Mouse (Mus musculus) neural tube, embryonic 14.5 days (tissue): ENCODE measurements around the gene Rpl21. TPM values are rescaled to one million over a fixed set of nuclear protein-coding genes. Genes with fewer than 3 reads are reported as not detected.
A peak's percentile ranks its signal among the peaks of the same experiment; 100 is the strongest.

Experiments
- ATAC-seq: fragments of 200-750 bp; cut with Nextera tagmentation; 2 replicates; pipeline ENCODE4 v1.8.0; 2017; ENCODE audit warnings: low read depth, mild to moderate bottlenecking, moderate TSS enrichment, moderate library complexity
- H3K27ac ChIP-seq: fragments of 300-500 bp; sonication (generic); 2 replicates; pipeline ENCODE4 v1.5.1; 2014; ENCODE audit warnings: low read depth, mild to moderate bottlenecking, control low read depth, low read length, moderate library complexity, mixed read lengths
- H3K27me3 ChIP-seq: fragments of 300-500 bp; sonication (generic); 2 replicates; pipeline ENCODE4 v1.6.1; 2014; ENCODE audit warnings: low read length; ENCODE audit not compliant: control insufficient read depth, insufficient read depth
- H3K36me3 ChIP-seq: fragments of 300-500 bp; sonication (generic); 2 replicates; pipeline ENCODE4 v1.6.1; 2014; ENCODE audit warnings: low read length, mixed read lengths; ENCODE audit not compliant: control insufficient read depth, insufficient read depth
- H3K4me1 ChIP-seq: fragments of 300-500 bp; sonication (generic); 2 replicates; pipeline ENCODE4 v1.6.1; 2014; ENCODE audit warnings: low read length; ENCODE audit not compliant: control insufficient read depth, insufficient read depth
- H3K4me2 ChIP-seq: fragments of 300-500 bp; sonication (generic); 2 replicates; pipeline ENCODE4 v1.6.1; 2014; ENCODE audit warnings: mild to moderate bottlenecking, low read depth, low read length, control low read depth
- H3K4me3 ChIP-seq: fragments of 300-500 bp; sonication (generic); 2 replicates; pipeline ENCODE4 v1.5.1; 2014; ENCODE audit warnings: low read depth, low read length, control low read depth, mixed read lengths
- H3K9ac ChIP-seq: fragments of 300-500 bp; sonication (generic); replicated peaks from 2 replicates; pipeline ENCODE4 v1.6.1; 2014; ENCODE audit warnings: low read depth, mild to moderate bottlenecking, control low read depth, low read length, mixed read lengths
- H3K9me3 ChIP-seq: fragments of 300-500 bp; sonication (generic); 2 replicates; pipeline ENCODE4 v1.6.1; 2016; ENCODE audit warnings: low read length; ENCODE audit not compliant: control insufficient read depth
- WGBS: fragments of 180-500 bp; shearing (Covaris S2); extraction: QIAGEN DNeasy Blood & Tissue Kit; methylation state at CpG from one replicate; pipeline ENCODE4 v1.1.7; 2014; 5-methylcytosine and 5-hydroxymethylcytosine counted together
- polyA plus RNA-seq: library from polyadenylated mRNA; unstranded; fragments of >200 nt; fragmentation: Nextera tagmentation; extraction: Ambion mirVana; gene quantifications from 2 replicates; pipeline ENCODE4 v1.2.1, GENCODE M21; 2014

The Rpl21 gene
- polyA plus RNA-seq, 1 experiment from 2014 or later, result 380 TPM

GRCm38 (mm10) chr5:146794853-146795252, 37.8 kb upstream of the Rpl21 start, which contains the start of gene Usp12:
TSS of gene Usp12 (minus strand) at chr5:146795006.
- no peaks in the 10 kb centered on the region for H3K27me3 ChIP-seq
- H3K4me3 ChIP-seq, result peak within 1 kb of the TSS; percentile 96
- no peaks in the 10 kb centered on the region for H3K36me3 ChIP-seq
- peak within 1 kb of the TSS; percentile 88 for H3K27ac ChIP-seq
- H3K4me1 ChIP-seq, result peaks cover 20% of the 10 kb centered on the region
- H3K9ac ChIP-seq, result peak within 1 kb of the TSS; percentile 87
- H3K9me3 ChIP-seq, result no peaks in the 10 kb centered on the region
- under 1% methylated on average over 24 of the region's 51 CpGs for WGBS
- peak; percentile 96 for ATAC-seq
- H3K4me2 ChIP-seq, result peak within 1 kb of the TSS; percentile 66

GRCm38 (mm10) chr5:146795728-146796127, 37.0 kb upstream of the Rpl21 start:
- H3K9ac ChIP-seq, result no peak overlapping the region
- 74% methylated on average over 13 of the region's 13 CpGs for WGBS
- H3K27me3 ChIP-seq, result no peaks in the 10 kb centered on the region

GRCm38 (mm10) chr5:146798031-146798430, 34.7 kb upstream of the Rpl21 start:
- Histone ChIP-seq H3K4me2 (no peak overlapping the region), H3K4me3 (no peak overlapping the region), H3K27ac (no peak overlapping the region), H3K36me3 (no peaks in the 10 kb centered on the region), H3K9ac (no peak overlapping the region), H3K27me3 (no peaks in the 10 kb centered on the region), H3K9me3 (no peaks in the 10 kb centered on the region), H3K4me1 (peaks cover 4% of the 10 kb centered on the region)
- ATAC-seq, result no peak
- 46% methylated on average over 9 of the region's 9 CpGs for WGBS

More at GRCm38 (mm10) chr5:146795728-146796127, 37.0 kb upstream of the Rpl21 start:
- ATAC-seq, result no peak
- no peak overlapping the region for H3K27ac ChIP-seq
- H3K4me1 ChIP-seq, result peaks cover 20% of the 10 kb centered on the region
- no peaks in the 10 kb centered on the region for H3K9me3 ChIP-seq
- H3K4me2 ChIP-seq, result no peak overlapping the region
- no peak overlapping the region for H3K4me3 ChIP-seq
- no peaks in the 10 kb centered on the region for H3K36me3 ChIP-seq

- Histone ChIP-seq H3K27ac (no peak overlapping the region), H3K4me3 (no peak overlapping the region), H3K4me1 (no peaks in the 10 kb centered on the region), H3K36me3 (no peaks in the 10 kb centered on the region), H3K4me2 (no peak overlapping the region), H3K9ac (no peak overlapping the region), H3K9me3 (no peaks in the 10 kb centered on the region), H3K27me3 (no peaks in the 10 kb centered on the region)
- no peak for ATAC-seq
- 77% methylated on average over 8 of the region's 8 CpGs for WGBS
Observed at GRCm38 (mm10) chr5:146806004-146806430, 26.7 kb upstream of the Rpl21 start.

GRCm38 (mm10) chr5:146809951-146810350, 22.7 kb upstream of the Rpl21 start:
- no peaks in the 10 kb centered on the region for H3K4me1 ChIP-seq
- no peak overlapping the region for H3K9ac ChIP-seq
- H3K36me3 ChIP-seq, result no peaks in the 10 kb centered on the region
- H3K4me3 ChIP-seq, result no peak overlapping the region
- no peak for ATAC-seq
- 81% methylated on average over 5 of the region's 5 CpGs for WGBS
- no peaks in the 10 kb centered on the region for H3K9me3 ChIP-seq
- no peak overlapping the region for H3K4me2 ChIP-seq
- H3K27me3 ChIP-seq, result no peaks in the 10 kb centered on the region
- no peak overlapping the region for H3K27ac ChIP-seq

GRCm38 (mm10) chr5:146812866-146813265, 19.8 kb upstream of the Rpl21 start:
- H3K4me3 ChIP-seq, result no peak overlapping the region
- ATAC-seq, result no peak
- H3K4me1 ChIP-seq, result no peaks in the 10 kb centered on the region
- no peak overlapping the region for H3K9ac ChIP-seq
- H3K27ac ChIP-seq, result no peak overlapping the region
- no peaks in the 10 kb centered on the region for H3K36me3 ChIP-seq
- no peaks in the 10 kb centered on the region for H3K27me3 ChIP-seq
- H3K4me2 ChIP-seq, result no peak overlapping the region
- no peaks in the 10 kb centered on the region for H3K9me3 ChIP-seq
- WGBS, result 91% methylated on average over 5 of the region's 5 CpGs

- Histone ChIP-seq H3K9me3 (no peaks in the 10 kb centered on the region), H3K27ac (no peak overlapping the region), H3K4me2 (no peak overlapping the region), H3K9ac (no peak overlapping the region), H3K4me1 (no peaks in the 10 kb centered on the region), H3K4me3 (no peak overlapping the region), H3K36me3 (no peaks in the 10 kb centered on the region), H3K27me3 (no peaks in the 10 kb centered on the region)
- 84% methylated on average over 4 of the region's 4 CpGs for WGBS
- no peak for ATAC-seq
Observed at GRCm38 (mm10) chr5:146813421-146813820, 19.3 kb upstream of the Rpl21 start.

GRCm38 (mm10) chr5:146815394-146815793, 17.3 kb upstream of the Rpl21 start:
- no peaks in the 10 kb centered on the region for H3K36me3 ChIP-seq
- no peaks in the 10 kb centered on the region for H3K27me3 ChIP-seq
- no peak overlapping the region for H3K4me2 ChIP-seq
- no peak overlapping the region for H3K9ac ChIP-seq
- no peaks in the 10 kb centered on the region for H3K4me1 ChIP-seq
- H3K27ac ChIP-seq, result no peak overlapping the region
- no peaks in the 10 kb centered on the region for H3K9me3 ChIP-seq
- H3K4me3 ChIP-seq, result no peak overlapping the region
- WGBS, result 84% methylated on average over 4 of the region's 4 CpGs
- no peak for ATAC-seq

GRCm38 (mm10) chr5:146817583-146817982, 15.1 kb upstream of the Rpl21 start:
- H3K4me3 ChIP-seq, result no peak overlapping the region
- no peak overlapping the region for H3K27ac ChIP-seq
- no peaks in the 10 kb centered on the region for H3K36me3 ChIP-seq
- no peaks in the 10 kb centered on the region for H3K27me3 ChIP-seq
- H3K4me2 ChIP-seq, result no peak overlapping the region
- H3K4me1 ChIP-seq, result no peaks in the 10 kb centered on the region
- 86% methylated on average over 8 of the region's 8 CpGs for WGBS
- H3K9ac ChIP-seq, result no peak overlapping the region
- H3K9me3 ChIP-seq, result no peaks in the 10 kb centered on the region
- no peak for ATAC-seq
